Mouse (Mus musculus) midbrain, embryonic 12.5 days (tissue): ENCODE measurements around the gene Myh7b. TPM values are rescaled to one million over a fixed set of nuclear protein-coding genes. Genes with fewer than 3 reads are reported as not detected.
A peak's percentile ranks its signal among the peaks of the same experiment; 100 is the strongest.
"Not testable (repeated sequence)": the region's sequence is repeated elsewhere in the genome, so short reads cannot be mapped to it uniquely, and the experiment has no call there.

ENCODE experiments used
- ATAC-seq: fragments of 200-750 bp; cut with Nextera tagmentation; 2 replicates; pipeline ENCODE4 v1.8.0; 2017; ENCODE audit warnings: low read depth, moderate TSS enrichment, moderate library complexity; ENCODE audit not compliant: low FRiP score
- H3K27ac ChIP-seq: fragments of 300-500 bp; sonication (generic); replicated peaks from 2 replicates; pipeline ENCODE4 v1.5.1; 2016; ENCODE audit warnings: mild to moderate bottlenecking
- H3K27me3 ChIP-seq: fragments of 300-500 bp; sonication (generic); 2 replicates; pipeline ENCODE4 v1.6.1; 2016; ENCODE audit warnings: mild to moderate bottlenecking
- H3K36me3 ChIP-seq: fragments of 300-500 bp; sonication (generic); 2 replicates; pipeline ENCODE4 v1.6.1; 2016
- H3K4me1 ChIP-seq: fragments of 300-500 bp; sonication (generic); 2 replicates; pipeline ENCODE4 v1.6.1; 2016
- H3K4me2 ChIP-seq: fragments of 300-500 bp; sonication (generic); replicated peaks from 2 replicates; pipeline ENCODE4 v1.6.1; 2016; ENCODE audit warnings: mild to moderate bottlenecking, moderate library complexity
- H3K4me3 ChIP-seq: fragments of 300-500 bp; sonication (generic); 2 replicates; pipeline ENCODE4 v1.5.1; 2016; ENCODE audit warnings: mild to moderate bottlenecking
- H3K9ac ChIP-seq: fragments of 300-500 bp; sonication (generic); replicated peaks from 2 replicates; pipeline ENCODE4 v1.6.1; 2016; ENCODE audit warnings: mild to moderate bottlenecking, moderate library complexity
- H3K9me3 ChIP-seq: fragments of 300-500 bp; sonication (generic); 2 replicates; pipeline ENCODE4 v1.6.1; 2016; ENCODE audit warnings: mild to moderate bottlenecking
- WGBS: fragments of 180-500 bp; shearing (Covaris S2); methylation state at CpG from one replicate; pipeline ENCODE4 v1.1.7; 2016; 5-methylcytosine and 5-hydroxymethylcytosine counted together
- polyA plus RNA-seq: library from polyadenylated mRNA; unstranded; fragments of >200 nt; fragmentation: Nextera tagmentation; extraction: Ambion mirVana; gene quantifications from 2 replicates; pipeline ENCODE4 v1.2.1, GENCODE M21; 2016

Myh7b gene
- polyA plus RNA-seq, 1 experiment from 2014 or later: 1.1 TPM

GRCm38 (mm10) chr2:155605236-155605589, 5.8 kb upstream of the Myh7b start:
- not testable (repeated sequence) for H3K27me3 ChIP-seq, H3K4me1 ChIP-seq, H3K27ac ChIP-seq, H3K36me3 ChIP-seq, H3K4me2 ChIP-seq, H3K4me3 ChIP-seq, ATAC-seq, H3K9me3 ChIP-seq
- H3K9ac ChIP-seq: 0 out of 2 replicates have a peak overlapping the region, but pooled peaks have one; percentile 15
- WGBS: 84% methylated on average over 4 of the region's 4 CpGs

- no peak overlapping the region for H3K4me3 ChIP-seq
- H3K27me3 ChIP-seq: no peaks in the 10 kb centered on the region
- H3K4me1 ChIP-seq: no peaks in the 10 kb centered on the region
- no peaks in the 10 kb centered on the region for H3K9me3 ChIP-seq
- no peak overlapping the region for H3K9ac ChIP-seq
- H3K27ac ChIP-seq: no peak overlapping the region
- WGBS: 88% methylated on average over 4 of the region's 4 CpGs
- H3K4me2 ChIP-seq: no peak overlapping the region
- no peaks in the 10 kb centered on the region for H3K36me3 ChIP-seq
- ATAC-seq: no peak
Observed at GRCm38 (mm10) chr2:155606360-155606759, 4.7 kb upstream of the Myh7b start.

- H3K9me3 ChIP-seq: no peaks in the 10 kb centered on the region
- no peak overlapping the region for H3K27ac ChIP-seq
- ATAC-seq: no peak
- 87% methylated on average over 9 of the region's 9 CpGs for WGBS
- H3K4me1 ChIP-seq: peaks cover 8% of the 10 kb centered on the region; the same call in 1 of the 2 replicates
- H3K36me3 ChIP-seq: no peaks in the 10 kb centered on the region
- no peak overlapping the region for H3K4me3 ChIP-seq
- 0 out of 2 replicates have a peak, but pooled peaks cover 3% of the 10 kb centered on the region for H3K27me3 ChIP-seq
- no peak overlapping the region for H3K9ac ChIP-seq
- H3K4me2 ChIP-seq: no peak overlapping the region
Observed at GRCm38 (mm10) chr2:155611834-155612550, 980 bp downstream of the Myh7b start.

GRCm38 (mm10) chr2:155613326-155613755, 2.3 kb downstream of the Myh7b start:
- no peak overlapping the region for H3K27ac ChIP-seq
- peaks cover 8% of the 10 kb centered on the region; the same call in 1 of the 2 replicates for H3K4me1 ChIP-seq
- H3K36me3 ChIP-seq: no peaks in the 10 kb centered on the region
- H3K4me2 ChIP-seq: peak overlapping the region; percentile 48
- 0 out of 2 replicates have a peak, but pooled peaks cover 3% of the 10 kb centered on the region for H3K27me3 ChIP-seq
- no peaks in the 10 kb centered on the region for H3K9me3 ChIP-seq
- 0 out of 2 replicates have a peak, but pooled peaks have one; percentile 44 for ATAC-seq
- peak overlapping the region; percentile 17 for H3K4me3 ChIP-seq
- WGBS: 3% methylated on average over 20 of the region's 20 CpGs
- H3K9ac ChIP-seq: no peak overlapping the region

GRCm38 (mm10) chr2:155613953-155614352, 2.9 kb downstream of the Myh7b start:
- H3K36me3 ChIP-seq: no peaks in the 10 kb centered on the region
- no peak overlapping the region for H3K27ac ChIP-seq
- H3K27me3 ChIP-seq: 0 out of 2 replicates have a peak, but pooled peaks cover 6% of the 10 kb centered on the region
- ATAC-seq: no peak
- 68% methylated on average over 8 of the region's 8 CpGs for WGBS
- peaks cover 8% of the 10 kb centered on the region; the same call in 1 of the 2 replicates for H3K4me1 ChIP-seq
- H3K4me2 ChIP-seq: peak overlapping the region; percentile 48; the same call in 1 of the 2 replicates
- H3K9ac ChIP-seq: no peak overlapping the region
- H3K4me3 ChIP-seq: no peak overlapping the region
- no peaks in the 10 kb centered on the region for H3K9me3 ChIP-seq

GRCm38 (mm10) chr2:155616971-155617370, 6.0 kb downstream of the Myh7b start:
- Histone ChIP-seq H3K36me3 (no peaks in the 10 kb centered on the region), H3K9me3 (no peaks in the 10 kb centered on the region), H3K27me3 (peaks cover 6% of the 10 kb centered on the region; the same call in 1 of the 2 replicates), H3K9ac (no peak overlapping the region), H3K4me1 (peaks cover 8% of the 10 kb centered on the region; the same call in 1 of the 2 replicates), H3K4me2 (no peak overlapping the region), H3K4me3 (no peak overlapping the region), H3K27ac (no peak overlapping the region)
- WGBS: 61% methylated on average over 6 of the region's 6 CpGs
- ATAC-seq: no peak

- Histone ChIP-seq H3K9me3 (no peaks in the 10 kb centered on the region), H3K27me3 (peaks cover 3% of the 10 kb centered on the region), H3K27ac (no peak overlapping the region), H3K4me2 (no peak overlapping the region), H3K36me3 (no peaks in the 10 kb centered on the region), H3K4me1 (no peaks in the 10 kb centered on the region), H3K4me3 (no peak overlapping the region), H3K9ac (no peak overlapping the region)
- 12% methylated on average over 8 of the region's 8 CpGs for WGBS
- peak; percentile 71 for ATAC-seq
Observed at GRCm38 (mm10) chr2:155619817-155620216, 8.8 kb downstream of the Myh7b start.

- 38% methylated on average over 11 of the region's 11 CpGs for WGBS
- H3K27ac ChIP-seq: no peak overlapping the region
- no peaks in the 10 kb centered on the region for H3K9me3 ChIP-seq
- H3K9ac ChIP-seq: no peak overlapping the region
- 0 out of 2 replicates have a peak, but pooled peaks cover 6% of the 10 kb centered on the region for H3K4me1 ChIP-seq
- no peak for ATAC-seq
- no peaks in the 10 kb centered on the region for H3K36me3 ChIP-seq
- no peak overlapping the region for H3K4me2 ChIP-seq
- H3K4me3 ChIP-seq: no peak overlapping the region
- peaks cover 25% of the 10 kb centered on the region for H3K27me3 ChIP-seq
Observed at GRCm38 (mm10) chr2:155622606-155623005, 11.6 kb downstream of the Myh7b start.

- H3K4me1 ChIP-seq: peaks cover 6% of the 10 kb centered on the region; the same call in 1 of the 2 replicates
- no peaks in the 10 kb centered on the region for H3K36me3 ChIP-seq
- H3K9ac ChIP-seq: no peak overlapping the region
- H3K9me3 ChIP-seq: no peaks in the 10 kb centered on the region
- ATAC-seq: no peak
- H3K27ac ChIP-seq: no peak overlapping the region
- no peak overlapping the region for H3K4me3 ChIP-seq
- no peak overlapping the region for H3K4me2 ChIP-seq
- WGBS: 92% methylated on average over 6 of the region's 6 CpGs
- H3K27me3 ChIP-seq: peaks cover 36% of the 10 kb centered on the region
Observed at GRCm38 (mm10) chr2:155623996-155624395, 13.0 kb downstream of the Myh7b start.

- H3K4me1 ChIP-seq: peaks cover 14% of the 10 kb centered on the region
- no peaks in the 10 kb centered on the region for H3K36me3 ChIP-seq
- WGBS: 36% methylated on average over 10 of the region's 10 CpGs
- H3K4me3 ChIP-seq: no peak overlapping the region
- no peaks in the 10 kb centered on the region for H3K9me3 ChIP-seq
- H3K9ac ChIP-seq: no peak overlapping the region
- no peak for ATAC-seq
- no peak overlapping the region for H3K4me2 ChIP-seq
- H3K27me3 ChIP-seq: peaks cover 43% of the 10 kb centered on the region
- no peak overlapping the region for H3K27ac ChIP-seq
Observed at GRCm38 (mm10) chr2:155624730-155625129, 13.7 kb downstream of the Myh7b start.

GRCm38 (mm10) chr2:155626277-155626676, 15.3 kb downstream of the Myh7b start:
- 53% methylated on average over 15 of the region's 15 CpGs for WGBS
- no peaks in the 10 kb centered on the region for H3K9me3 ChIP-seq
- no peak overlapping the region for H3K9ac ChIP-seq
- no peaks in the 10 kb centered on the region for H3K36me3 ChIP-seq
- peaks cover 59% of the 10 kb centered on the region for H3K27me3 ChIP-seq
- H3K27ac ChIP-seq: no peak overlapping the region
- ATAC-seq: no peak
- no peak overlapping the region for H3K4me3 ChIP-seq
- H3K4me1 ChIP-seq: peaks cover 29% of the 10 kb centered on the region
- no peak overlapping the region for H3K4me2 ChIP-seq

- Histone ChIP-seq H3K4me1 (peaks cover 29% of the 10 kb centered on the region), H3K27me3 (peaks cover 68% of the 10 kb centered on the region), H3K9me3 (no peaks in the 10 kb centered on the region), H3K36me3 (peaks cover 3% of the 10 kb centered on the region; the same call in 1 of the 2 replicates), H3K4me3 (no peak overlapping the region), H3K4me2 (no peak overlapping the region), H3K9ac (no peak overlapping the region), H3K27ac (no peak overlapping the region)
- no peak for ATAC-seq
- WGBS: 43% methylated on average over 21 of the region's 21 CpGs
Observed at GRCm38 (mm10) chr2:155627030-155627738, 16.2 kb downstream of the Myh7b start.
